Mouse (Mus musculus) midbrain, embryonic 11.5 days (tissue): ENCODE data around the gene Mgea5. TPM values are rescaled to one million over a fixed set of nuclear protein-coding genes. Genes with fewer than 3 reads are reported as not detected.

Experiments used
- ATAC-seq: fragments of 200-750 bp; cut with Nextera tagmentation; 2 replicates; pipeline ENCODE4 v1.8.0; 2017; ENCODE audit warnings: moderate TSS enrichment, moderate library complexity; ENCODE audit not compliant: low FRiP score
- DNase-seq: peaks from one replicate; pipeline ENCODE4 v3.0.0; 2015; ENCODE audit warnings: low spot score; ENCODE audit errors: missing footprints
- H3K27ac ChIP-seq: fragments of 300-500 bp; sonication (generic); 2 replicates; pipeline ENCODE4 v1.5.1; 2014; ENCODE audit warnings: low read depth, low read length
- H3K27me3 ChIP-seq: fragments of 300-500 bp; sonication (generic); 2 replicates; pipeline ENCODE4 v1.6.1; 2014; ENCODE audit warnings: mild to moderate bottlenecking, low read length, moderate library complexity, mixed read lengths; ENCODE audit not compliant: control insufficient read depth, insufficient read depth
- H3K36me3 ChIP-seq: fragments of 300-500 bp; sonication (generic); 2 replicates; pipeline ENCODE4 v1.6.1; 2014; ENCODE audit warnings: mild to moderate bottlenecking, low read length, moderate library complexity, mixed read lengths; ENCODE audit not compliant: control insufficient read depth, insufficient read depth
- H3K4me1 ChIP-seq: fragments of 300-500 bp; sonication (generic); 2 replicates; pipeline ENCODE4 v1.6.1; 2014; ENCODE audit warnings: low read length; ENCODE audit not compliant: control insufficient read depth, insufficient read depth
- H3K4me2 ChIP-seq: fragments of 300-500 bp; sonication (generic); 2 replicates; pipeline ENCODE4 v1.6.1; 2014; ENCODE audit warnings: mild to moderate bottlenecking, moderate library complexity
- H3K4me3 ChIP-seq: fragments of 300-500 bp; sonication (generic); 2 replicates; pipeline ENCODE4 v1.5.1; 2014; ENCODE audit warnings: low read depth, low read length
- H3K9ac ChIP-seq: fragments of 300-500 bp; sonication (generic); 2 replicates; pipeline ENCODE4 v1.6.1; 2014; ENCODE audit warnings: low read length
- H3K9me3 ChIP-seq: fragments of 300-500 bp; sonication (generic); 2 replicates; pipeline ENCODE4 v1.6.1; 2016; ENCODE audit warnings: low read length; ENCODE audit not compliant: control insufficient read depth
- WGBS: fragments of 180-500 bp; shearing (Covaris S2); extraction: QIAGEN DNeasy Blood & Tissue Kit; methylation state at CpG from one replicate; pipeline ENCODE4 v1.1.7; 2014; 5-methylcytosine and 5-hydroxymethylcytosine counted together
- polyA plus RNA-seq: library from polyadenylated mRNA; unstranded; fragments of >200 nt; fragmentation: Nextera tagmentation; extraction: Ambion mirVana; gene quantifications from 2 replicates; pipeline ENCODE4 v1.2.1, GENCODE M21; 2014

Gene Mgea5
- polyA plus RNA-seq, 1 experiment from 2014 or later, result 68.8 TPM

GRCm38 (mm10) chr19:45741431-45742217 lies 42.0 kb downstream of the Mgea5 start:
- Histone ChIP-seq H3K4me2 (peak overlapping the region; percentile 61), H3K36me3 (no peaks in the 10 kb centered on the region), H3K9ac (0 out of 2 replicates have a peak overlapping the region, but pooled peaks have one; percentile 12), H3K9me3 (no peaks in the 10 kb centered on the region), H3K27ac (no peak overlapping the region), H3K4me3 (peak overlapping the region; percentile 38), H3K27me3 (peaks cover 98% of the 10 kb centered on the region), H3K4me1 (peaks cover 30% of the 10 kb centered on the region)
- under 1% methylated on average over 45 of the region's 45 CpGs for WGBS
- peak; percentile 94 for DNase-seq
- no peak for ATAC-seq

GRCm38 (mm10) chr19:45740817-45741216 lies 42.8 kb downstream of the Mgea5 start:
- H3K9ac ChIP-seq, result no peak overlapping the region
- H3K4me2 ChIP-seq, result no peak overlapping the region
- DNase-seq (no peak), ATAC-seq (no peak)
- 2% methylated on average over 7 of the region's 7 CpGs for WGBS
- no peak overlapping the region for H3K27ac ChIP-seq
- H3K4me3 ChIP-seq, result no peak overlapping the region
- H3K36me3 ChIP-seq, result no peaks in the 10 kb centered on the region
- H3K27me3 ChIP-seq, result peaks cover 98% of the 10 kb centered on the region
- no peaks in the 10 kb centered on the region for H3K9me3 ChIP-seq
- peaks cover 31% of the 10 kb centered on the region for H3K4me1 ChIP-seq

GRCm38 (mm10) chr19:45740233-45740632 lies 43.4 kb downstream of the Mgea5 start:
- peaks cover 98% of the 10 kb centered on the region for H3K27me3 ChIP-seq
- peaks cover 28% of the 10 kb centered on the region for H3K4me1 ChIP-seq
- DNase-seq (peak; percentile 91), ATAC-seq (no peak)
- H3K36me3 ChIP-seq, result no peaks in the 10 kb centered on the region
- no peak overlapping the region for H3K27ac ChIP-seq
- H3K4me2 ChIP-seq, result no peak overlapping the region
- H3K4me3 ChIP-seq, result no peak overlapping the region
- no peak overlapping the region for H3K9ac ChIP-seq
- 5% methylated on average over 13 of the region's 13 CpGs for WGBS
- H3K9me3 ChIP-seq, result no peaks in the 10 kb centered on the region

GRCm38 (mm10) chr19:45738521-45738920 lies 45.1 kb downstream of the Mgea5 start:
- ATAC-seq (no peak), DNase-seq (peak; percentile 92)
- WGBS, result 50% methylated on average over 5 of the region's 5 CpGs
- Histone ChIP-seq H3K27me3 (peaks cover 97% of the 10 kb centered on the region), H3K4me2 (no peak overlapping the region), H3K4me3 (no peak overlapping the region), H3K36me3 (no peaks in the 10 kb centered on the region), H3K27ac (no peak overlapping the region), H3K9ac (no peak overlapping the region), H3K9me3 (no peaks in the 10 kb centered on the region), H3K4me1 (peaks cover 27% of the 10 kb centered on the region)

GRCm38 (mm10) chr19:45737846-45738484 lies 45.7 kb downstream of the Mgea5 start:
- no peaks in the 10 kb centered on the region for H3K9me3 ChIP-seq
- WGBS, result 53% methylated on average over 10 of the region's 10 CpGs
- H3K9ac ChIP-seq, result no peak overlapping the region
- peak overlapping the region; percentile 2; the same call in 1 of the 2 replicates for H3K4me2 ChIP-seq
- H3K4me1 ChIP-seq, result peaks cover 25% of the 10 kb centered on the region
- ATAC-seq, result no peak
- H3K4me3 ChIP-seq, result no peak overlapping the region
- peak; percentile 92 for DNase-seq
- H3K27ac ChIP-seq, result no peak overlapping the region
- peaks cover 97% of the 10 kb centered on the region for H3K27me3 ChIP-seq
- H3K36me3 ChIP-seq, result no peaks in the 10 kb centered on the region

GRCm38 (mm10) chr19:45737208-45737845 lies 46.3 kb downstream of the Mgea5 start:
- 8% methylated on average over 19 of the region's 23 CpGs for WGBS
- ATAC-seq (peak; percentile 67), DNase-seq (peak; percentile 95)
- Histone ChIP-seq H3K27me3 (peaks cover 97% of the 10 kb centered on the region), H3K4me1 (peaks cover 18% of the 10 kb centered on the region), H3K27ac (no peak overlapping the region), H3K4me3 (peak overlapping the region; percentile 17; the same call in 1 of the 2 replicates), H3K9ac (peak overlapping the region; percentile 36; the same call in 1 of the 2 replicates), H3K36me3 (no peaks in the 10 kb centered on the region), H3K9me3 (no peaks in the 10 kb centered on the region), H3K4me2 (peak overlapping the region; percentile 43)

GRCm38 (mm10) chr19:45736855-45737207 lies 46.8 kb downstream of the Mgea5 start:
- Histone ChIP-seq H3K9ac (peak overlapping the region; percentile 36; the same call in 1 of the 2 replicates), H3K4me3 (peak overlapping the region; percentile 17; the same call in 1 of the 2 replicates), H3K27ac (no peak overlapping the region), H3K4me2 (peak overlapping the region; percentile 43), H3K27me3 (peaks cover 97% of the 10 kb centered on the region), H3K9me3 (no peaks in the 10 kb centered on the region), H3K36me3 (no peaks in the 10 kb centered on the region), H3K4me1 (peaks cover 16% of the 10 kb centered on the region)
- peak; percentile 26; the same call in 1 of the 2 replicates for ATAC-seq
- under 1% methylated on average over 28 of the region's 28 CpGs for WGBS
- no peak for DNase-seq

GRCm38 (mm10) chr19:45736241-45736640 lies 47.4 kb downstream of the Mgea5 start:
- H3K36me3 ChIP-seq, result no peaks in the 10 kb centered on the region
- H3K9ac ChIP-seq, result no peak overlapping the region
- no peak overlapping the region for H3K27ac ChIP-seq
- 43% methylated on average over 1 of the region's 1 CpGs for WGBS
- no peak overlapping the region for H3K4me2 ChIP-seq
- H3K4me3 ChIP-seq, result no peak overlapping the region
- DNase-seq (peak; percentile 87), ATAC-seq (no peak)
- H3K4me1 ChIP-seq, result peaks cover 14% of the 10 kb centered on the region
- no peaks in the 10 kb centered on the region for H3K9me3 ChIP-seq
- peaks cover 97% of the 10 kb centered on the region for H3K27me3 ChIP-seq

GRCm38 (mm10) chr19:45734762-45735161 lies 48.9 kb downstream of the Mgea5 start:
- Histone ChIP-seq H3K36me3 (no peaks in the 10 kb centered on the region), H3K27ac (no peak overlapping the region), H3K4me1 (peaks cover 14% of the 10 kb centered on the region), H3K9me3 (no peaks in the 10 kb centered on the region), H3K4me3 (no peak overlapping the region), H3K27me3 (peaks cover 98% of the 10 kb centered on the region), H3K9ac (no peak overlapping the region), H3K4me2 (no peak overlapping the region)
- 41% methylated on average over 7 of the region's 7 CpGs for WGBS
- peak; percentile 77 for DNase-seq
- ATAC-seq, result no peak
